Mouse (Mus musculus): ENCODE data around the gene Vwa1.
"Not testable (repeated sequence)": the region's sequence is repeated elsewhere in the genome, so short reads cannot be mapped to it uniquely, and the experiment has no call there.

Gene Vwa1

DNA sequence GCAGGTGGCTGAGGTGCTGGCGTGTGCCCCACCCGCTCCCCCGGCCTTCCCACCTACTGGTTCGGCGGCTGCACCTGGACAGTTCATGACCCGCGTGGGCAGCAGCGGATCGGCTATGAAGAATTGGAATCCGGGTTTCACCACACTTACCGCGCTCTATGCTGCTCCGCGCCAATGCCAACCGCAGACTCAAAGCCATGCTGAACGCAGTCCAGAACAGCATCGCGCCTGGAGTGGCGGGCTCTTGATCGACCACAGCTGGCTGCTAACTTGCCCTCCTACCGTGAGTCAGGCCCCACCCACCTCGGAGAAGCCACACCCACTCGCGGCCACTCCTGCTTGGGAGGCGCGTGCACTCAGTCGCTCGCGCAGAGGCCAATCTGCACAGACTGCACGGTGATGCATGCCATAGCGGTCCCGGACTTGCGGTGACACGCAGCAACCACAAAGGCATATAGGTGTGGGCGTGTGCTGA lies at the start of gene Vwa1:
Gene Vwa1, minus strand, starts transcription at position 419 of the 475 bp plus-strand sequence.
- DNase-seq (ENCODE audit: low spot score): peak; percentile 93

DNA sequence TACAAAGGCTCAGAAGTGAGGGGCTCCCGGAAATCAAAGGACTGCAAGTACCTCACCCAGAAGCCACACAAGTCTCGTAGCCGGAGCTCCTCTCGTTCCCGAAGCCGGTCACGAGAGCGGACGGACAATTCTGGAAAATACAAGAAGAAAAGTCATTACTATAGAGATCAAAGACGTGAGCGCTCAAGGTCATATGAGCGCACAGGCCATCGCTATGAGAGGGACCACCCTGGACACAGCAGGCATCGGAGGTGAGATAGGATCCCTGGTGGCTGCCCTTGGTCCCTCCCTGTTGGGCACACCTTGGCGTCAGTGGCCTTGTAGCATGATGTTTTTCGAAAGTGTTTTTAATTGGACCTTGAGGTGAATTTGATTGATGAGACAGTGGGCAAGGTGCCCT lies 48.9 kb upstream of the Vwa1 start:
- DNase-seq (ENCODE audit: low spot score): no peak

DNA sequence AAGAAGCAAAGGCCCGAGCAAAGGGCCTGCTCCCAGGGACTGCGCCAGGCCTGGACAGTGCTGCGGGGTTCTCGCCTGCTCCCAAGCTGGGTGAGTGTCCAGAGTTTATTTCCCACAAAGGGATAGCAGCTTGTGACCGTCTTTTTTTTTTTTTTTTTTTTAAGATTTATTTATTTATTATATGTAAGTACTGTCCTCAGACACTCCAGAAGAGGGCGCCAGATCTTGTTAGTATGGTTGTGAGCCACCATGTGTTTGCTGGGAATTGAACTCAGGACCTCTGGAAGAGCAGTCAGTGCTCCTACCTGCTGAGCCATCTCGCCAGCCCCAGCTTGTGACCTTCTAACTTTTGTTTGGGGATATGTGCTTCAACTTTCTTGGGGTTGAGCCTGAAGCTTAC lies 46.5 kb upstream of the Vwa1 start:
- peak; percentile 58 for DNase-seq (ENCODE audit: low spot score)

- no peak for DNase-seq (ENCODE audit: low spot score)
These were observed 43.0 kb upstream of the Vwa1 start for GRCm38 (mm10) chr4:155817533-155817932.

GRCm38 (mm10) chr4:155812665-155813181 lies 38.2 kb upstream of the Vwa1 start:
- peak; percentile 23 for DNase-seq (ENCODE audit: low spot score)

DNA sequence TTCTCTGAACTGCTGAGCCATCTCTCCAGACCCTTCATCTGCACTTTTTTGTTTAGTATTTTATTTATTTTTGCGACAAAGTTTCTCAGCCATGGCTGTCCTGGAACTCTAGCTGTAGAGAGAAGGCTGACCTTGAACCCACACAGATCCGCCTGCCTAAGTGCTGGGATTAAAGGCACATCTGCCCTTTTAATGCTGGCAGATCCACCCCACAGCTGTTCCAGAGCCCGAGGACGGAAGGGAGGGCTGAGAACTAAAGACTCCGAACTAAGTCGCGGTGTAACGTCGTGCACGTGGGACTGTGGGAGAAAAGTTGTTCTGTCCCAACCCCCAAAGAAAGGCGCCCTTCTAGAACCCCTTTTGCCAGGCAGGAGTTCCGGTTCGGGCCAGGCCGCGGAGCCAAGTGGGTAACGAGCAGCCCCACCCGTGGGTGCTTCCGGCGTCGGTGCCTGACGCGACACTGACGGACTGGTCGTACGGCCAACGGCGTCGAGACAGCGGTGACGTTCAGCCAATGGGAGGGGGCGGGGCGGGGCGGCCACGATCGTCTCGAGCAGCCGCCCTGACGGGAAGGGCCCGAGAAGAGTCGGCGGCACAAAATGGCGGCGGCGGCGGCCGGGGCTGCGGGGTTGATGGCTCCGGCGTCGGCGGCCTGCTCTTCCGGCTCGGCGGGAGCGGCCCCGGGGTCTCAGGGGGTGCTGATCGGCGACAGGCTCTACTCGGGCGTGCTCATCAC lies 37.6 kb upstream of the Vwa1 start, which contains the start of gene Ccnl2:
Gene Ccnl2, plus strand, starts transcription at position 561 of the 736 bp plus-strand sequence.
- DNase-seq (ENCODE audit: low spot score): peak; percentile 97

- no peak for DNase-seq (ENCODE audit: low spot score)
These were observed 33.3 kb upstream of the Vwa1 start for GRCm38 (mm10) chr4:155807841-155808240.

- peak; percentile 95 for DNase-seq (ENCODE audit: low spot score)
These were observed 29.0 kb upstream of the Vwa1 start for GRCm38 (mm10) chr4:155803340-155804041.

DNA sequence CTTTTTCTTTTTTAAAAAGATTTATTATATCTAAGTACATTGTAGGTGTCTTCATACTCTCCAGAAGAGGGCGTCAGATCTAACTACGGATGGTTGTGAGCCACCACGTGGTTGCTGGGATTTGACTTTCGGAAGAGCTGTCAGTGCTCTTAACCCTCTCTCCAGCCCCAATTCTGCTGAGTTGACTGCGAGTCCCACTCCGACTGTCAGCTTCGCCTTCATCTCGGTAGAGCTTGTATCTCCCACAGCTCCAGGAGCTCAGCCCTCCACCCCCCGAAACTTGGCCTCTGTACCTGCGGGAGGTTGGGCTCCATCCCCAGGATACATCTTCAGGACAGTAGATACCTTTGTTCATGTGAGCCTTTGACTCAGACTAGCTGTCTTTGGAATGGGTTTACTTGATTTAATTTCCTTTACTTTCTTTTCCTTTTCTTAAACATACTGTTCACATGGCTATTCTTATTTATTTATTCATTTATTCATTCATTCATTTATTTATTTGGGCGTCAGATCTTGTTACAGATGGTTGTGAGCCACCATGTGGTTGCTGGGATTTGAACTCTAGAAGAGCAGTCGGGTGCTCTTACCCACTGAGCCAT lies 28.3 kb upstream of the Vwa1 start, which contains the start of gene Mrpl20:
Gene Mrpl20, plus strand, starts transcription at position 138 of the 599 bp plus-strand sequence.
- peak; percentile 56 for DNase-seq (ENCODE audit: low spot score)

GRCm38 (mm10) chr4:155802075-155802474 lies 27.6 kb upstream of the Vwa1 start:
- DNase-seq (ENCODE audit: low spot score): no peak

DNA sequence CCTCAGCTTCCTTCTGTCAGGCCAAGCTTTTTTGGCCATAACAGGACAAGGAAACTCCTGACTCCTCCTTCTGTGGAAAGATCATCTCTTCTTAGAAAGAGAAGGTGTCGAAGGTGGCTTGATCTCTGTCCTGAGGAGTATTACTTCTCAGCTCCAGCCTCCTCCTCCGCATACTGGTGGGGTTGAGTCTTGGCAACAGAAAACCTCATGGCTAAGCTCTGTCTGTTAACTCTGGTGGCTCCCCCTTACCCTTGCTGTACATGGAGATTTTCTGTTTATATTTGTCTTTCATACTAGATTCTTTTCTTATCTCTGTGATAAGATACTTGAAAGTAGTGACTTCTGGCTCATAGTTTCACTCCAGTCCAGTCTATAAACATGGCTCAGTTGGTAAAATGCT lies 19.2 kb upstream of the Vwa1 start:
- DNase-seq (ENCODE audit: low spot score): no peak

GRCm38 (mm10) chr4:155791240-155791933 lies 16.9 kb upstream of the Vwa1 start:
- DNase-seq (ENCODE audit: low spot score): no peak

- DNase-seq (ENCODE audit: low spot score): peak; percentile 11
These were observed 16.2 kb upstream of the Vwa1 start for GRCm38 (mm10) chr4:155790650-155791161.

DNA sequence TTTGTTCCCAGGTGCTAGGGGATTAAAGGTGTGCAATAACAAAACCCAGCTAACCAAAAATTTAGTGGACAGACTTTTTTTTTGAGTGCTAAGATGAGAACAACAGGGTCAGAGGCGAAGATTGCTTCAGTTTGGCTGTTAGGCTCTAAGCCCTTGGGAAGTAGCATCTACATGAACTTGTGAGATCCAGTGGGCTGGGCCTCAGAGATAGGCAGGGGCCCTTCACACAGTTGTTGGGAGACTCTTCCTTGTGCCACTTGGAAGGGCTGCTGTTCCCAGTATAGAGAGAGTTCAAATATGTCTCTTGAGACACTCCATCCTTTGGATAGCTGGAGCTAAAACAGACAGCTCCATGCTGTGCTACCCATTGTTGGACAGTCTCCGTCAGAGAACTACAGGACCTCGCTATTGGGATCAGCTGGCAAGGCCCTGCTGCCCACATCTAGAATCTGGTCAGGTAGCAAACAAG lies 15.6 kb upstream of the Vwa1 start, which contains the start of gene Ankrd65:
Gene Ankrd65, plus strand, starts transcription at position 419 of the 469 bp plus-strand sequence.
- DNase-seq (ENCODE audit: low spot score): no peak

- DNase-seq (ENCODE audit: low spot score): not testable (repeated sequence)
These were observed 14.3 kb upstream of the Vwa1 start for GRCm38 (mm10) chr4:155788833-155789232.

GRCm38 (mm10) chr4:155788300-155788699 lies 13.8 kb upstream of the Vwa1 start:
- DNase-seq (ENCODE audit: low spot score): no peak

GRCm38 (mm10) chr4:155785819-155786218 lies 11.3 kb upstream of the Vwa1 start, which contains the start of gene Tmem88b:
TSS of gene Tmem88b (minus strand) at chr4:155785874.
- no peak for DNase-seq (ENCODE audit: low spot score)

DNA sequence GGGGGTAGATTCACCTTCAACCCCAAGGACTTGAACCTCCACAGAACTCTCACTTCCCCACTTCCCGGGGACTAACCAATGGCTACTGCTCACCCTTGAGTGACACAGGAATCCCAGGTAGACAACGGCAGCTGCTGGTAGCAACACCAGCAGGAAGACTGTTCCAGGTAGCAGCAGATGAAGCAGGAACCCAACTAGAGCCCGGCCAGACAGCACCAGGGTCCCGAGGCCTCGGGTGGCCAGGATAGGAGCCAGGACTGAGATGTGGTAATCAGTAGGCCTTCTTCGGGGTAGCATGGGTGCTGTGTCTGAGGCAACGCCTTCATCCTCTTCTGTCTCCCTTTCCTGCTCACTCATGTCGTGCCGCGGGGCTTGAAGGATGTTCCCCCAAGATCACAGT lies 10.7 kb upstream of the Vwa1 start:
- no peak for DNase-seq (ENCODE audit: low spot score)

DNA sequence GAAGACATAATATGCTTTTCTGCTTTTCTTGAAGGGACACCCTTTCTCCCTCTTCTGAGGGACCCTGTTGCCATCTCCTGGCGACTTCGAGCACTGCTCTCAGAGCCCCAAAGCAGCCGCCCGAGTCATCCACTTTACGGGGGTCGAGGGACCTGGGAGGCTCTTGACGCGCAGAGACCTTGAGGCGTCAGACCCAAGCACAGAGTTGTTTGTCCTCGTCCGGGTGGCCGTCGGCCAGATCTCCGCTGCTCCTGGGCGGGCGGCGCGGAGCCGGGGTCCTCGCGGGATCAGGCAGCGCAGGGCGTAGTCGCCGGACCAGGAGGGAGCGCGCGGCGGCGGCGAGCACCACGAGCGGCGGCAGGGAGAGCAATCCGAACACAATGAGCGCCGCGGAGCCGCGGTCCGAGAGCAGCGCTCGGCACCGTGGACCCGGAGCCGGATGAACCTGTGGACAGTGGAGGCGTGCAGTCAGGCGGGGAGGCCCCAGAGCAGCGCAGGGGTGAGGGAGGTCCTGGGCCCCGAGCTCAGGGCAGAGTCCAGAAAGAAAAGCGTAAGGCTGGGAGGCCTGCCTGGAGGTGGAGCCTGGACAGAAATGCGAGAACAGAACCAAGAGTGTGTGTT lies 9.7 kb upstream of the Vwa1 start:
- DNase-seq (ENCODE audit: low spot score): peak; percentile 87

- DNase-seq (ENCODE audit: low spot score): no peak
These were observed 9.1 kb upstream of the Vwa1 start for GRCm38 (mm10) chr4:155783486-155784080.

Measured in embryo, embryonic 10 days (tissue).